Mouse (Mus musculus) R1 (cell line): ENCODE data around the gene Ang4.
"Not testable (repeated sequence)": the region's sequence is repeated elsewhere in the genome, so short reads cannot be mapped to it uniquely, and the experiment has no call there.

Source experiments
- DNase-seq: peaks from one replicate; pipeline ENCODE4 v3.0.0-alpha.2; 2018; ENCODE audit warnings: low read depth, low spot score

Ang4 gene

DNA sequence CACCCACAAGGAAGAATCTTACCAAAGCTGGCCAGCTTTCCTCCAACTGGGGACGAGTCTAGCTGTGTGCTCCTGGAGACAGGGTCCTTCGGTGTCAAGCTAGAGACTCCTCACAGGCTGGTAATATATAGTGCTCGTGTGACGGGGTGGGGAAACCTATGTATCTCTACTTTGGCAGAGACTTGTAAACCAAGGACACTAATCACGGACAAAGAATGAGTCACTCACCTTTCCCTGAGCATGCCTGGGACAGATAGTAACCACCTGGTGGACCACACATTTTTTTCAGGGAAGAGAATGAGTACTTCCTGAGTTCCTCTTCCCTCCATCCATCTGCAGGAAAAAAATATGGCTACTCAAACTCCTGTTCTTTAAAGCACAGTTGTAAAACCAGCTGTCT lies at the start of gene Ang4:
Gene Ang4, minus strand, starts transcription at position 101 of the 400 bp plus-strand sequence.
- no peak for DNase-seq

DNA sequence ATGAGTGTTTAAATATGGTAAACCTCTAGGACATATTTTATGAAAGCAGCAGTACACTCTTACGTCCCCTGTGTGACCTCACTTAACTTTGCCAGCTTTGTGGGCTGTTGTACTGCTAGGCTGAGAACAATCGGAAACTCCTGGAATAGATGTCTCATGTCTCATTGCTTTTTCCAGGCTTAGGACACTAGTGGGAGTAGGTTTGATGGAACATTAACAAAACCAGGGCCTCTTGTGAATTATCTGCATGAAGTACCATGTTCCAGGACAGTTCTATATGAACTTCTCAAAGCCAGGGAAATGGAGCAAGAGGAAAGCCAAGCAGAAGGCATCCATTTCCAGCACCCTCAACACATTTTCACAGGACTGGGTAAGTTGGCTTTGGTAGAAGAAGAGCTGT lies 26.4 kb upstream of the Ang4 start, which contains the start of gene AY358078:
Gene AY358078, plus strand, starts transcription at position 301 of the 400 bp plus-strand sequence.
- no peak for DNase-seq

DNA sequence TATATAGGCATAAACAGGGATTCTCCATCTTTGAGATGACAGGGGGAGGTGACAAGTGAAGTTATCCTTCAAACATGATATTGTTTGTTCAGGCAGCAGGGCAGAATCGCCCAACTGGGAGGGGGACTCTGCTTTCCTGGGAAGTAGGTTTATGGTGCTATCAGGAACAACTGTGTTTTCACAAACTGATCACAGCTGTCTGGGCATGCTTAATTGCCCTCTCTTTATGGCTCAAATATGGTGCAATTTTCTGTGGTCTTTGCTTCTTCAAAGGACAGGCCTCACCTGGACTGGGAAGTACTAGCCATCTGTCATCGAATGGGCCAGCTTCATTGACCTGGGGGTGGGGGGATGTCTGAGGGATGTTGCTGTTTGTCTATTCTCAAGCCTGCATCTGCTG lies 20.7 kb upstream of the Ang4 start:
- no peak for DNase-seq

DNA sequence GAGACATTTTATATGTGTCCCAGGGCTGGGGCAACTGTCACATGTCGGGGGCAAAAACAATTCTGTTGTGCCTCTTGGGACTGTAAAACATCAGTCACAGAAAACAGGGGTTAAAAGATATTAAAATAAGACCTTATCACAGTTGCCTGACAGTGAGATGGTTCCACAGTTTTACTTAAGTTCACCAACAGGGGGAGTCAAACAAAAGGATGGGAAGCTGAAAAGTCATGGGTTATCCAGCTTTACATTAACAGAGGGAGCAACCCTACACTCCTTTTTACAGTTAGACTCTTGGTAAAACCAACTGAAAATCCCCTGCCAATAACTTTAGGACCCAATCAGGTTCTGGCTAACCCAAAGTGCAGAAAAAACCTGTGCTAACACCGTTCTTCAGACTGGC lies 15.8 kb upstream of the Ang4 start:
- peak; percentile 48 for DNase-seq

DNA sequence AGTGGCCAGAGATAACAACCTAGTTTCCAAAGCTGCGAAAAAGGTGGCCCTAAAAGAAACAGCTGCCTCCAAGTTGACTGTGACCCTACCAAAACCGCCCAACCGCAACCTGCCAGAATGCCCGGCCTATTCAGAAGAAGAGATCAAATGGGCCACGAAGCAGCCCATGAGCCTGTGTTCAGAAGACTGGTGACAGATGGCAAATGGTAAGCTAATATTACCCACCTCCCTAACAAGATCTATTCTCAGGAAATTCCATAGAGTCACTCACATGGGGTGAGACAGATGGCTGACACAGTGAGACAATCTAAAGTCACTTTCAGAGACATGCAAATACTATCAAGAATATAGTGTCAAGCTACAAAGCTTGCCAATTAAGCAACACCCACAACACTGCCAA lies 13.7 kb upstream of the Ang4 start:
- no peak for DNase-seq

DNA sequence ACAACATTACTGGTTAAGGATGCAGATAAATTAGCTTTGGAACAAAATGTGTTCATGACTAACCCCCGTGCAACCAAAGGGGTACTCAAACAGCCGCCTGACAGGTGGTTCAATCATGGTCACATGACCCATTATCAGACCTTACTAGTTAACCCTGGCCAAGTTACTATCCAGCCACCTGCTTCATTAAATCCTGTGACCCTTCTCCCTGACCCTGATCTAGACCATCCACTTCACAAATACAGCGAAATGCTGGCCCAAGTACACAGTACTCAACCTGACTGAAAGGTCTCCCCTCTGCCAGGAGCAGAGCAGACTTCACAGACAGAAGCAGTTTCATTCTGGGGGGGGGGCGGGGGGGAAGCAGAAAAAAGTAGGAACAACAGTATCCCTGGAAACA lies 12.9 kb upstream of the Ang4 start:
- DNase-seq: no peak

DNA sequence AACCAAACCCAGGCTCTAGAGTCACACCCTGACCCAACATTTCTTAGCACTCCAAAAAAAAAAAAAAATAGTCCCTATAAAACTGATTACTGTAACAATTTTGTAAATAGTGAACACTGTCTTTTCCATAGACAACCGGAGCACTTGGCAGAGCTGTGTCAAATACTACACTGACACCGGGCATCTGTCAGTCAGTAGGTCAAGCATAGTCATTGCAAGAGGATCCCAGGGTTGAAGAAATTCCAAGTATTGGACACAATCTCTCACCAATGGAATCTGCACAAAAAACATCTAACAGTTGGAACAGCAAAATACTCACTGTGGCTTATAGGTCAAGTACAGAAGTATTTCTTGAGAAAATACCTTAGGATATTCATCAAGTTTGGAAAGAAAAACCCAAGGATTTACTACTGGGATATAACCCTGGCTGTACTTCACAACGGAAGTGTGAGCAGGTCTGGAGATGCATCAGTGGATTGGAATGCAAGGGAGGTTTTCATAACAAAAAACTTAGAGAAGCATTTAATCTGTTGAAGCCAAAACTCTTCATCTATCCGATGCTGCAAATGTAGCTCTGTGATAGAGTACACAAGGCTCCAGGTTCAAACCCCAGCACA lies 5.6 kb upstream of the Ang4 start:
- DNase-seq: no peak

DNA sequence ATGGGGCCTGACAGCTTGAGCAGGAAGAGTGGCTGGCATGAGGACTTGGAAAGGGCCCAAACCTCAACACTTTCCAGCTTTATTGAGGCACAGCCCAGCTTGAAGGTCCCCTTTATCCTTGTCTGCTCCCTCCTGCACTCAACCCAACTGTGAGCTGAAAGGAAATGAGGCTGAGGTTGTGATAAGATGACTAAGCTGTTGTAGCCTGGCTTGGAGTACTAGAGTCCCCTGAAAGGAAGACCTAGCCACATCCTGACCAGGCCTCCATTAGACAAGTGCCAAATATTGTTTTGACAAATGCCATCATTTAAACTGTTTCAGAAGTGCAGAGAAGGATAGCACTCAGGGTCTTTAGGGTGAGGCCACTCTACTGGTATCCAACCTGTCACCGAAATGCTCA lies 4.4 kb upstream of the Ang4 start:
- DNase-seq: no peak

DNA sequence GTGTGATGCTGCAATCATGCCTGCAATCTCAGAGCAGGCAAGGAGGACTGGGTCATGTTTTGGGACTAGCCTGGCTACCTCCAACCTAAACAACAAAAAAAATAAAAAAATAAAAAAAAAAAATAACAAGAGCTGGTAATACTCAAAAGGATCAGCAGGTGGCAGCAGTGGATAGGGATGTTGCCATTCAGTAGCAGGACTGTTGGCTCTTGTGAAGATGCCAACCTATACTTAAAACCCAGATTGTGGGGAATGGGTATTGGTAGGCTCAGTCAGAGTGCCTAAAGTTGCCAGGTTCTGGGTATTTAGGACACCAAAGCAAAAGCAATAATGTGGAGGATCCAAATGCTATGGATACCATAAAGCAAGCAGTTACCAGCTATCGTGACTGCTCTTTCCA lies 2.0 kb downstream of the Ang4 start:
- not testable (repeated sequence) for DNase-seq

DNA sequence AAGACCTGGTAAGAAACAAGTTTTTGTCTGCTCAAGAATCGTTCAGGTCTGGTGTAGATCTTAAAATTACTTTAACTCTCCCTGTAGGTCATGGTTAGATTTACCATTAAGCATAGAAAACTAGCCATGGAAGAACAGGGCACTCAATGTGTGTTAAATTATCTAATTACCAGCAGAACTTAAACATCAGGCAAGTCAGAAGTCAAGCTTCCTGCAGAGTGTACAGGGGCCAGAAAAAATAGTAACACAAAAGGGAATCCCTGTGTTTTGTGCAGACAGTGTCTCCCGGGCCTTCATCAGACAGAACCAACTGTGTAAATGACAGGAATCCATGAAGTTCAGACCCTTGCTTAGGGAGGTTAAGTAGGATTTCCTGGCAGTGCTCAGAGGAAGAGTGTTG lies 17.4 kb downstream of the Ang4 start:
- DNase-seq: no peak

DNA sequence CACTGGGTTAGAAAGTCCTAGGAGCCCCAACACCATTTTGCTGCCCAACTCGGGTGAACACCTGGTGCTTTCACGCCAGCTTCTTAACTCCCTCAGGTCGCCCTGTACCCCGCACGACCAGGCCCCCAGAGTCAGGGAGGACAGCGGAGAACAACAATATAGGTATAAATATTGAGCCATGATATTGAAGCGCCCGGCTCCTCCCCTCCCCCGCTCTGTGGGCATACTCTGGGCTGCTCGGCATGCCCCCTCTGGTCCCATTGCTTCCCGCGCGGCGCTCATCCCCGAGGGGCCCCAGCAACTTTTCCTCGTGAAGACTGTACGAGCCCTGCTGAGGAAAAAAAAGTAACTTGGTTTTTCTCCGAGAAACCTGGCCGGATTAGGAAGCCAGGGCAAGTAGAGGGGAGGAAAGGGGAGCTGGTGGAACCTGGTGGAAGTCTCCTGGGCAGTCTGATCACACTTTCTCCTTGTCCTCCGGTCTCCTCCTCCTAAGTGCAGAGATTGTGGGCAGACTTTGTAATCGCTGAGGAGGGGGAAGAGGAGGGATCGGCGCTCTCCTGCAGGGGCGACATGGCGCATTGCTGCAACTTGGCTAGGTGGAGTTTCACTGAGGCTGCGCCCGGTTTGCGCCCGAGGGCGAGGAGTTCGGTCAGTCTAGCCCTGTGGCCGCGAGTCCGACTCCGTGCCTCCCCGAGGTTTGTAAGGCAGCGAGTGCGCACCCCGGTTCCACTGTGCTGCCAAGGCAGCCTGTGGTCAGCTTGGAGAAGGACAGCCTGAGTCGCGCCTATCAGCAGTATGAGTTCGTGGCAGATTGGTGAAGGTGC lies 32.8 kb downstream of the Ang4 start:
- no peak for DNase-seq

DNA sequence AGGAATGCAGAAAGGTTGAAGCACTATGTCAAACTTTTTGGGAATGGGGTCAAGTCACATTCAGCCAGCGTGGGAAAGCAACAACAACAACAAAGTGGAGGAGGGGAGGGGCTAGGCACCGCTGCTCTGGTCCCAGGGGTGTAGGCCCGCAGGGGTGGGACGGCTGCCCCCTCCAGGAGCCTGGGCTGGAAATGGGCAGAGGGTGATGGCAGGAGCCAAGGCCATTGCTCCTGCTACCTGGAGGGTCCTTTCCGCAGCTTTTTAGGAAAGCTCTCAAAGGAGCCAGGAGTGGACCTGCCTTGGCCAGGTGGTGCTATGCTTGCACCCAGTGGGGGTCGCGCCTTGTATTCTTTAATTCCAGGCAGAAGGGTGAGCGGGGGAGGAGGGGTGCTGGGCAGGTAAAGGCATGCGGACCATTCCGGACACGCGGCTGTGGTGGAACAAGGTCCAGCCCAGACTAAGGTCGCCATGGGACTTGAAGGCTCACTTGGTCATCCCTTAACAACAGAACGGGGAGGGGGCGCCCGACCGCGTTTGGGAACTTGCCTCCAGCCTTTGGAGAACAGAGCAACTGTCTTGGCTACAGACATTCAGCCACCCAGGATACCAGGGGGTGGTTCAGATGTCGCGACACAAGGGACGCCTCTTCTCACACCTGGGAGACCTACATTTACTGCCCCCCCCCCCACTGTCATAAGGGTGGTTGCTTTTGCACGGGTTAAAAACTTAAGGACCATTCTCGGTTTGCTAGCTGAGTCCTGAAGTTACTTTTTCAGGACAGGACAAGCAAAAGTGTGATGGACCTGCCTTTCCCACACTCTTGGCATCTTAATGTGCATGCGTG lies 34.0 kb downstream of the Ang4 start:
- DNase-seq: no peak

DNA sequence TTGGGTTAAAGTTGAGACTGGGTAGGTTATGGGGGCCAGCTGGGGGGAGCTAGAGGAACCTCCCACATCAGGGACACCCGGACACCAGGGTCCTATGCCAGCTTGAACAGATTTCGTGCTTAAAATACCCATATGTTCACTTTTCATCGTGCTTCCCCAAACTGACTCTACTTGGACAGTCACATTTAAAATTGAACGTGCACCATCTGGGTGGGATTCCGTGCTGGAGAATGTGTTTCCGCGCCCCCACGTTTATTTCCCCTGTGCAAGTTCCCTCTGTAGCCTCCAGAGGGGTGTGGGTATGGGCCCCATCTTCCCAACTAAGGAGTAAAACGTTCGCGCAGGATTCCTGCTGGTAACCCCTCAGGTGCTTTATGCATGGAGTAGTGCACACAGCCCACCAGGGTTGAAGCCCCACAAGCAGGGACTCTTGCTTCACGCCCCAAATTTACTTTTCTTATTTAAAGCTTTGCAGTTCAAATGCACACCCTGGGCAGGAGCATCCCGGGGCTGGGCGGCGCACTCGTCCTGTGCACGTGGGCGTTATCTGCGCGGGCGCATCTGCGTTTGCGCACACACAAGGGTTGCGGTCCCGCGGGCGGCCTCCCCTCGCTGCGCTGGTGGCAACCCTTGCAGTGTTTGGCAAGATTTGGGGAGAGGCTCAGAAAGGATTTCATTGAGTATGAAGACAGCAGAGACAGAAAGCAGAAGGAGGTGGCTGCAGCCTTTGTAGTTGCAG lies 34.8 kb downstream of the Ang4 start:
- peak; percentile 51 for DNase-seq

DNA sequence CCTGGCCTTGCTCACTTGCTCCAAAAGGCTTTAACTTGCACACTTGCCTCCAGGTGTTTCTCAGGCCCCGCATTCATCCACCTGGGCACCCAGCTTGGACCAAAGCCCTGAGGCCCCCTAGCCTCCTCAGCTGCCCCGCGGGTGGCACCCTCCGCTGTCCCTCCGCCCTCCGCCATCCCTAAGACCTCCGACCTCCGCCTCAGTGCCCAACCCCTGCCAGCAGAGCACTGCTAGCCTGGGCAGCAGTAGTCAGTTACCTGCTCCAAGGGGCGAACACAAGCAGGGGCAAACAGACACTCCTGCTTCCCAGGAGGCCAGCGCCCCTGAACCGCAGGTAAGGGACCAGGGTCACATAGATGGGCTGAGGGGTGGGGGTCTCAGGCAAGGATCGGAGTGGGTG lies 35.4 kb downstream of the Ang4 start:
- no peak for DNase-seq

DNA sequence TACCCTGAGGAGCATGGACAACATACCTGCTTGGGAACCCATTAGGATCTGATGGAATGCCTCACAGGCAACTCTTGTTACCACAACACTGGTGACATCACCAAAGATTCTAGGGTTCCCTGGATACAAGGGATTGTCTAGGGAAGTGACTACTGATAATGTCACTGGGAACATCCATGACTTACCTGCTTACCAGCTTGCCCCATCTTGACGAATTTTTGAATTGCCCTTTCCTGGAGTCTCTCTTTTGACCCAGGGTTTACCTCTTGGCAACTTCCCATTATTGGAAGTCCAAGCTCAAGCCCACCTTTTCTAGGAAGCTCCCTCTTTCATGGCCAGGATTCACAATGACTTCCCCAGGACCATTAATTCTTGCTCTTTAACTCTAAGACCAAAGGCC lies 56.3 kb downstream of the Ang4 start, which contains the start of gene Gm5800:
Gene Gm5800, minus strand, starts transcription at position 101 of the 400 bp plus-strand sequence.
- no peak for DNase-seq
